Mouse (Mus musculus): ENCODE results near the gene Calhm2.

- TF ChIP-seq GATA1 (IDR thresholded peaks at IDR 0.05; ENCODE audit: borderline replicate concordance, low read length) (no peak), FLI1 (IDR thresholded peaks at IDR 0.05; ENCODE audit: low read length) (no peak)
These were observed 46.1 kb upstream of the Calhm2 start for GRCm38 (mm10) chr19:47184221-47184620.

Measured in megakaryocyte, embryonic 14.5 days (primary cell).